Mouse (Mus musculus): Measurements from ENCODE around the gene Egr4.

The Egr4 gene

DNA sequence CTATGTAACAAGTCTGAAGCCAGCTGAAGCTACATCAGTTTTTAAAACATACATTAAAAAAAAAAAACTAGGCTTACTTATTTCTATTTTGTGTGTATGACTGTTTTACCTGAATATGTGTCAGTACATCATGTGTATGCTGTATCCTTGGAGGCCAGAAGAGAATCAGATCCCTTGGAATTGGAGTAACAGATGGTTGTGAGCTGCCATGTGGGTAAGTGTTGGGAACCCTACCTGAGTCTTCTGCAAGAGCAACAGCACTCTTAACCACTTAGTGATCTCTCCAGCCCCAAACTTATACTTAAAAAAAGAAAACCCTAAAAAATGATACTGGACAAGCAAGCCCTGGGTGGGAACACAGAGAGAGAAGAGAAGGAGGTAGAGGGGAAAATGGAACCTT lies 16.4 kb downstream of the Egr4 start:
- no peak for DNase-seq (ENCODE audit: low spot score)

DNA sequence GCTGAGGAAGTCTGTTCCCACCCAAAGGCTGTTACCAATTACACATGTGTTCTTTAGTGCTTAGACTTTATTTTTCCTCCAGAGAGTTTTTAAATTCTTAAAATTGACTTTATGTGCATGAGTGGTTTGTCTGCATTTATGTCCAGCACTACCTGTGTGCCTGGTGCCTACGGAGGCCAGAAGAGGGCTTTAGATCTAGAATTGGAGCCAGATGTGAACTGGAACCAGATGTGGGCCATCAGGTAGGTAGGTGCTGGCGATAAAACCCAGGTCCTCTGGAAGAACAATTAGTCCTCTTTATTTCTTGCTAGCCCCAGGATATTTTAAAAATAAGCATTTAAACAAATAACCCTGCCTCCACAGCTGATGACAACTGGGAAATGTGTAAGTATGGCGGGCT lies 21.8 kb downstream of the Egr4 start:
- no peak for DNase-seq (ENCODE audit: low spot score)

DNA sequence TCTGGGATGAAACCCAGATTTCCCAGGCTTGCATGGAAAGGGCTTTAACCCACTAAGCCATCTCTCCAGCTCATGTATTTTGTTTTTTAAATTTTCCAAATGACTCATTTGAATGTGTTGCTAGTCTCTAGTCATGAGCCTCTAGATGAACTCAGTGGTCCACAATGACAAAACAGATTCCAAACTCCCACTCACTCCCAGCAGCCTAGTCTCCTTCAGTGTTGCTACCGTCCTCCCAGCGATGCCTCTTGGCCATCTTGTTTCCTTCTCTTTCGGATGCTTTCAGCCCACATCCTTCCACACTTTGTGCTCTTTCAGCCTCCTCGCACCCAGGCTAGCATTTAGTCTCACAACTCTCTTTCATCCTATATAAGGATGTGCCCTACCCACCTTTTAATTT lies 23.1 kb downstream of the Egr4 start:
- no peak for DNase-seq (ENCODE audit: low spot score)

DNA sequence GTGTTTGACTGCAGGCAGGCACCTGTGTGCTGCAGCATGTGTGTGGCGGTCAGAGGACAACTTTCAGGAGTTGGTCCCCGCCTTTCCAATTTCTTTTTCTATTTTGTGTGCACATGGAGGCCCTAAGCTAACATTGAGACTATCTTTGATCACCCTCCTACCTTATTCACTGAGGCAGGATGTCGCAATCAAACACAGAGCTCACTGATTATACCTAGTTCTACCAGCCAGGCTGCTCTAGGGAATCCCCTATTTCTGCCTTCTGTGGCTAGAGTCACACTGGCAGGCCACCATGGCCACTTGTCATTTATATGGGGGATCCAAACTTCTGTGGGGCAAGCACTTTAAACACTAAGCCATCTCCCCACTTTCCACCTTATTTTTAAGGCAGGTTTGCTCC lies 23.7 kb downstream of the Egr4 start:
- no peak for DNase-seq (ENCODE audit: low spot score)

DNA sequence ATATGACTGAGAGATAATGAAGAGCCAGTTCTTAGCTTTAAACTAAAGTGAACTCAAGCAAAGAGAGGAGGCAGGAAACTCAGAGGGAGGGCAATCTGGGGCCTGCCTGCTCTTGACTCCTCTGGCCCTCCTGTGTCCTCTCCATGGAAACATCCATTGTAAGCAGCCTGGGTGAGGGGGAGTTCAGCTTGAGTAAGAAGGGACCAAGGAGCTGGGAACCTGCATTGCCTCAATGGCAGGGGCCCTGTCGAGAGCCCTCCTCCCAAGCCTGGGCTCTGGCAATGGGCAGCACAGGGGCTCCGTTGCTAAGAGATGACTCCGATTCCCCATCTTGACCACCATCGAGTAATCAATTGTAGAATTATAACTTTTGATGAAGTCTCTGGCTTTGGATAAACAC lies 24.9 kb downstream of the Egr4 start:
- DNase-seq (ENCODE audit: low spot score): no peak

DNA sequence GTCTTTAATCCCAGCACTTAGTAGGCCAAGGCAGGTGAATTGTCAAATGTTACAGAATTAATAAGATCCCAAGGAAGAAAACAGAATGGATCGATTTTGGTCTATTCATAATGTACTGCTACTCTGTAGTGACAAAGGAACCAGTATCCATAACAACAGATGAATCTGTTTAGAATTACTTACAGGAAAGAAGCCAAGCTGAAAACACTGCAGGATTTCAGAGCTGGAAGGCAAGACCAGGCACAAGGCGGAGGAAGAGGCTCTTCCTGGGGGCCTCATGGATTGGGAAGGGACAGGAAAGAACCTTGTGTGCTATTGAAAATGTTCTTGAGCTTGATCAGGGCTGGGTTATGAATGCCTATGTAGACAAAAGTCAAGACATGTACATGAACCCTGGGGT lies 27.7 kb downstream of the Egr4 start:
- DNase-seq (ENCODE audit: low spot score): no peak

DNA sequence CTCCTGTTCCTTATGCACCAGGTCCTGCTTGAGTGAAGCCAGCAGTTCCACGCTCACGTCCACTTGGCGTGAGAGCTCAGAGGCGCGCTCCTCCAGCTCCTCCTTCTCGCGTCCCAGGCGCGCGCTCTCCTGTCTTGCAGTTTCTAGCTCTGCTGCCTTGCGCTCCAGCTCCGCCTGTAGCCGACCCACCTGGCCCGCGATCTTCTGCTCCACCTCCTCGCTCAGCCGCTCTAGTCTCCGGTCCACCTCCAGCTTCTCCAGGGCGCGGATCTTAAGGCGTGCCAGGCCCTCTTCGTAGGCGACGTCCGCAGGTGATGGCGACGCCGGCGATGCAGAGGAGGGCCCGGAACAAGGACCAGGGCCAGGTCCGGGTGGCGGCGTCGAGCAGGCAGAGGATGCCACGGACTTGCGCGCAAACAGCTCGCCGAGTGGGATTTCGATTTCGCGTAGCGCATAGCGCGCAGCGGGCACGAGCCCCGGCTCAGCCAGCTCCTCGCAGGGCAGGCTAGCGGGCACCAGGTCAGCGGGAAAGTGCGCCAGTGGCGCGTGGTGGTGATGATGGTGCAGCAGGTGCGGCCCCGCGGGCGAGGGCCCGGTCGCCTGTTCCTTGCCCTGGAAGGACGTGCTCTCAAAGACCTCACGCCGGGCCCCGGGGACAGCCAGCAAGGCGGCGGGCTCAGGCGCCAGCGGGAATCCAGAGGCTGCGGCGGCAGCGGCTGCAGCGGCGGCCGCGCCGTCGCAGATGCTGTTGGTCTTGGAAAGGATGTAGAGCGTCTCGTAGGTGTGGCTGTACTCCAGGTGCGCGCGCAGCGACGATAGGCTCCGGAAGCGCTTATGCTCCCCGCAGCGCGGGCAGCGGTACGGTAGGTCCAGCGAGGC lies 29.3 kb downstream of the Egr4 start:
- DNase-seq (ENCODE audit: low spot score): no peak

DNA sequence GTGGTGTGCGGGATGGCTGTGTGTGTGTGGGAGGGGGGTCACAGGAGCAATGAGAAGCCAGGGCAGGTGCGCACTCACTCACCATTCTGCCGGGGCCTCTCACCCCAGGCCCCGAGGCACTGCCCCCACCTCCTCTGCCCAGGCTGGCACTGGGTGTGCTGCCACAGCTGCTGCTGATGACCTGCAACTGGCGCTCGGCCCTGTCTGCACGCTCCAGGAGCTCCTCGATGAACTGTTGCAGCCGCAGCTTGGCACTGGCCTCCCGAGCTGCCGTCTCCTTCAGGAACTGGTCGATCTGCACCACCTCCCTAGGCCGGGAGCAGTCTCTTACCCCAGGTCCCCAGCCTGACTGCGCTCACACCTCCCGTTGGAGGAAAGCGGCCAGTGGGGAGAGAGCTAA lies 32.7 kb downstream of the Egr4 start:
- DNase-seq (ENCODE audit: low spot score): no peak

DNA sequence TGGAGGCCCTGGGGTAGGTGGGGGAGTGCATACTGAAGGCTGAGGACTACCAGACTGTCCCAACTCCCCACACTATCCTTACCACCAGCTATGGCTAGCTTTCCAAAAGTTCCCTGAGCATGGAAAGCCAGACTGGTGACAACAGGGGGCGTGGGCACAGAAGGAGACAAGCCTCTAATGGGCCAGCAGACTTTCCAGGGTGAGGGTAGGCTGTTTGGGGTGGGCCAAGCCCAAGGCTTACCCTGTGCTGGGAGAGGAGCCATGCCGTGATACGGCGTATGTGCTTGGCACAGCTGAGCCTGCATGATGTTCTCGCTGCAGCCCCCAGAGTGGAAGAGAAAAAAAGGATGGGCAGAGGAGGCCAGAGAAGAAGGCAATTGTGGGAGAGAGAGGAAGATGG lies 33.4 kb downstream of the Egr4 start:
- no peak for DNase-seq (ENCODE audit: low spot score)

DNA sequence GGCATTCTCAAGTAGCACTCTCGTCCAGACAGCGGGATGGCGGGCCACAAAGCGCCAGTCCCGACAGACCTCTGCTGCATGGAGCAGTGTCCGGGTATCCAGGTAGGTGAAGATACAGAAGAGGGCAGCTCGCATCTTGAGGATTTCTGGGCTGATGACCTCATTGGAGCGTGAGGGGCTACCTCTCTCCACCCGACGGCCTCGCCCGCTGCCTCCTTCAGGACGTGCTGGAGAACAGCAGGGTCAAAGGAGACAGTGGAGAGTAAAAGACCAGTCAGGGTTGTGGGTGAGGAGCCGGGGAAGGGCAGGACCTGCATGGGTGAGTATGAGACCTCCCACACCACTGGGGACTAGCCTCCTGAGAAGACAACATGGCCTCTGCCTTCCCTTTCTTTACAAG lies 35.0 kb downstream of the Egr4 start:
- no peak for DNase-seq (ENCODE audit: low spot score)

DNA sequence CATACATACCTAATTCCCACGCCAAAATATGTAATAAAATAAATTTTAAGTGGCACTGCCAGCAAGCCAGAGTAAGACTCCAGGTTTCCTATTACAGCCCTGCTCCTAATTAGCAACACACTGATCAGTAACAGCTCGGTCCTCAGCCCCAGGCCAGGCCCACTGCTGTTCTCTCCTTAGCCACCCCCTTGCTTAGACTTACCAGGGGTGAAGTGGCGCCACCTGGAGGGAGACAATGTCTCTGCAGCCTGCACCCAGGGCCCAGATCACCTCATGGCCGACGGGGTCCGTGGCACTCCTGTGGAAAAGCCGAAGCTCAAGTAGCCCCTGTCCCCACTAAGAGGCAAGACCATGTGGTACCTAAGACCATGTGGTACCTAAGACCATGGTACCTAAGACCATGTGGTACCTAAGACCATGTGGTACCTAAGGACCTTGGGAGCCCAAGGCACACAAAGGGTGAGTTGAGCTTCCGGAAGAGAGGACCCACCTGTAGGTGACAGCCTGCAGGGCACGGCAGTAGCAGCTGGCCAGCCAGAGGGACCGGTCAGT lies 35.9 kb downstream of the Egr4 start:
- DNase-seq (ENCODE audit: low spot score): no peak

DNA sequence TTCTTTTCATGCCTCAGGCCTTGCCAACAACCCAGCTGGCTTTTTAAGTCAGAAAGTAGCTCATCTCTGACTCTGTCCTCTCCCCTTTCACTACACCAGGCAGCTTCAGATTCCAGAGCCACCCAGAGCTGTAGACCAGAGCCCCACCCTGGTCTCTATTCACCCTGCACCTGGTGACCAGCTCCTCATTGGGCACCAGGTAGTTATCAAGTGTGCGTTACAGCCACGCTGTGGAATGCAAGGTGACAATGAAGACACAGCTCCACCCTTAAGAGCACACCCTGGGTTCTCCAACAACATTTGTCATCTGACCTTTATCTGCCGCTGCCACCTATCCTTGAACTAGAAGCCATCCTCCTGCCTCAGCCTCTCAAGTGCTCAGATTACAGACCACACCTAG lies 37.8 kb downstream of the Egr4 start:
- DNase-seq (ENCODE audit: low spot score): no peak

DNA sequence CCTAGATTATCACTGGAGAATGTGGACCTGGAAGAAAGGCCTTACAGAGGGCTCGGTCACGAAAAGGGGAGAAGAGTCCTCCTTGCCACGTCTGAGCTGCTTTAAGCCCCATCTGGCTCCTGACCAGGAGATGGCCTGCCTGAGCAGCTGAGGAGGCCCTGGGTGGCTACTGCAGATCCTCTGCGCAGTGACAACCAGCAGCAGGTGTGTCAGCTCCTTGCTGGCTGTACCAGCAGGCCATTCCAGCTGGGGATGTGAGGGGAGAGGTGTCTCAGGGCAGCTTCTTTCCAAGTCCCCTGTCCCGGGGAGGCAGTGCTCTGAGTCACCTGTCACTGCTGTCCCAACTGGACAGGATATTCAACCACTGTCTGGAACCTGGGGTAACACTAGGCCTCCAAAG lies 40.8 kb downstream of the Egr4 start:
- no peak for DNase-seq (ENCODE audit: low spot score)

DNA sequence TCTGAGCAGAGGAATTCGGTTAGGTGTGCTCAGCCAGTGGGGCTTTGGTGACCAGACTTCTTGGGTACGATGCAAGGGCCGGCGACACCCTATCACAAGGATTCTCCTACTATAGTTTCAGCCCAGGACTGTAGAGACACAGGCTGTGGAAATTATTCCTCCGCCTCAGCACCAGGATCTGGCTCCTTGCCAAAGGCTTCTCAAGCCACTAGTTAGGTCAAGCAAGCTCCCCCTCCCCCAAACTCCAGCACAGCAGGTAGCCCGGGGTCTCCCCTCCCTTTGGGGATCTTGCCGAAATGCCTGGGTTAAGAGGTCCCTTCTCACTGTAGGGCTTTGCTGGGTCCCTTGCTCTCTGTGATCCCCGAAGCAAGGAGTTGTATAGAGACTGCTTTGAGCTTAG lies 41.4 kb downstream of the Egr4 start:
- DNase-seq (ENCODE audit: low spot score): no peak

DNA sequence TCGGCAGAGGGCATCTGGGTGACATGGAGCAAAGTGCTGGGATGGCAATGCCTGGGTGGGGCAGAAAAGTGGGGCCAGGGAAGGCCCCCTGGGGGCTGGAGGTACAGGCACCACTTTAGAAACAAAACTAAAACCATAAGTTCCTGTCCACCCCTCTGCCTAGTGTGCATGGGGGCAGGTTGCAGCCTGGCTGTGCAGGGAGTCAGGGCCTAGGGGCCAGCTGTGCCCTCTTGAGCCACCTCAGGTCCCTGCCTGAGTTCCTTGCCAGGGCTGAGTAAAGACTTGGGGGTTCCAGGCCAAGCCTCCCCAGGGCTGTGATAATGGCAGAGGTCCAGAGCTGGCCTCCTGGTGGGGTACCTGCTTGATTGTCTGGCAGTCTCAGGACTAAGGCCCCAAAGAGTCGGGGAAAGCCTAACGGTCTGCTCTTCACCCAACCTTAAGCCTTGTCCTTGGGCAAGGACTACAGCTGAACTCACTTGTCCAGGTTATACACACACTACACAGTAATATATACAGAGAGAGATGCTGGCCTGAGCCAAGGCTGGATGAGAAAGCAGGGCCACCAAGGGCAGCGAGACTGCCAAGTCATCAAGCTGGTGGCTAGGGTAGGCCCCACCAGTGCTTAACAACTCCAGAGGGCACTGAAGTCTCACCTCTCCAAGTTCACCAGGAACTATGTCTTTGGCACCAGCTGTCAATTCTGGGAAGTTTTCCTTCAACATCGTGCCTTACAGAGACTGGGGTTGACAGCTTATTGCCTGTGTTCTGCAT lies 43.5 kb downstream of the Egr4 start:
- no peak for DNase-seq (ENCODE audit: low spot score)

DNA sequence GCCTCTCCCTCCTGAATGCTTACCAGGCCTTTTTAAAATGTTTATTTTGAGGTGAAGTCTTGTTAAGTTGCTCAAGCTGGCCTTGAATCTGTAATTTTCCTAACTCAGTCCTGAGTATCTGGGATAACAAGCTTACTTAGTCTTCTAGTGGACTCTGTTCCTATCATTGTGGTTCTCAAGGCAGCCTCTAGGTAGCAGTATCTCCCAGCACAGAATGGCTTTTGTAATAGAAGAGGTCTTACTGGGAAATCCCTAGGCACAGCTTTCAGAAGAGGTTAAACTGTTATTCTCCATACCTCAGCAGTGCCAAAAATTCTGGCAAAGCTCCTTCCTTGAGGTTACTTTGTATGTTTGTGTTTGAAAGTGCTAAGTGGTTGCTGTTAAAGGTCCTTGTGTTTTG lies 48.0 kb downstream of the Egr4 start:
- no peak for DNase-seq (ENCODE audit: low spot score)
